Mouse (Mus musculus): Measurements from ENCODE around the gene Serpinb8.

GRCm38 (mm10) chr1:107593469-107593868 lies 3.7 kb downstream of the Serpinb8 start:
- TF ChIP-seq REST (IDR thresholded peaks at IDR 0.05; ENCODE audit: insufficient read depth, insufficient read length) (no peak), POLR2A (IDR thresholded peaks at IDR 0.05; ENCODE audit: insufficient read length, low read depth) (no peak), MAX (IDR thresholded peaks at IDR 0.05; ENCODE audit: low read depth) (no peak), POLR2AphosphoS2 (IDR thresholded peaks at IDR 0.05; ENCODE audit: insufficient read length, low read depth) (no peak)

Measured in myocyte (in vitro differentiated cells).